Mouse (Mus musculus) stomach, embryonic 15.5 days (tissue): Measurements from ENCODE around the gene Akt1. TPM values are rescaled to one million over a fixed set of nuclear protein-coding genes. Genes with fewer than 3 reads are reported as not detected.

Experiments used
- ATAC-seq: fragments of 200-750 bp; cut with Nextera tagmentation; 2 replicates; pipeline ENCODE4 v1.8.0; 2017; ENCODE audit warnings: low read depth, moderate number of reproducible peaks, moderate TSS enrichment; ENCODE audit not compliant: insufficient read depth, low FRiP score
- H3K27ac ChIP-seq: fragments of 300-500 bp; sonication (generic); 2 replicates; pipeline ENCODE4 v1.5.1; 2015; ENCODE audit warnings: mild to moderate bottlenecking, inconsistent platforms
- H3K27me3 ChIP-seq: fragments of 300-500 bp; sonication (generic); replicated peaks from 2 replicates; pipeline ENCODE4 v1.6.1; 2015; ENCODE audit warnings: inconsistent platforms
- H3K36me3 ChIP-seq: fragments of 300-500 bp; sonication (generic); 2 replicates; pipeline ENCODE4 v1.6.1; 2015; ENCODE audit warnings: inconsistent platforms
- H3K4me1 ChIP-seq: fragments of 300-500 bp; sonication (generic); 2 replicates; pipeline ENCODE4 v1.6.1; 2015; ENCODE audit warnings: inconsistent platforms
- H3K4me2 ChIP-seq: fragments of 300-500 bp; sonication (generic); 2 replicates; pipeline ENCODE4 v1.6.1; 2015; ENCODE audit warnings: mild to moderate bottlenecking, inconsistent platforms
- H3K4me3 ChIP-seq: fragments of 300-500 bp; sonication (generic); replicated peaks from 2 replicates; pipeline ENCODE4 v1.5.1; 2015; ENCODE audit warnings: inconsistent platforms
- H3K9ac ChIP-seq: fragments of 300-500 bp; sonication (generic); 2 replicates; pipeline ENCODE4 v1.6.1; 2015; ENCODE audit warnings: inconsistent platforms
- H3K9me3 ChIP-seq: fragments of 300-500 bp; sonication (generic); 2 replicates; pipeline ENCODE4 v1.6.1; 2016; ENCODE audit warnings: inconsistent platforms
- WGBS: fragments of 180-500 bp; shearing (Covaris S2); methylation state at CpG from one replicate; pipeline ENCODE4 v1.1.7; 2015; 5-methylcytosine and 5-hydroxymethylcytosine counted together
- polyA plus RNA-seq: library from polyadenylated mRNA; unstranded; fragments of >200 nt; fragmentation: Nextera tagmentation; extraction: Ambion mirVana; gene quantifications from 2 replicates; pipeline ENCODE4 v1.2.1, GENCODE M21; 2015

The Akt1 gene
- polyA plus RNA-seq, 1 experiment from 2014 or later, result 161 TPM

GRCm38 (mm10) chr12:112632084-112632777, 42.5 kb downstream of the Akt1 start:
- H3K9ac ChIP-seq, result no peak overlapping the region
- no peak overlapping the region for H3K4me3 ChIP-seq
- H3K36me3 ChIP-seq, result no peaks in the 10 kb centered on the region
- no peak overlapping the region for H3K4me2 ChIP-seq
- H3K9me3 ChIP-seq, result no peaks in the 10 kb centered on the region
- peaks cover 28% of the 10 kb centered on the region for H3K4me1 ChIP-seq
- H3K27ac ChIP-seq, result peak overlapping the region; percentile 57; the same call in 1 of the 2 replicates
- no peaks in the 10 kb centered on the region for H3K27me3 ChIP-seq
- no peak for ATAC-seq
- WGBS, result 54% methylated on average over 11 of the region's 11 CpGs

- H3K4me2 ChIP-seq, result no peak overlapping the region
- no peak for ATAC-seq
- WGBS, result 26% methylated on average over 1 of the region's 1 CpGs
- no peaks in the 10 kb centered on the region for H3K27me3 ChIP-seq
- H3K9ac ChIP-seq, result no peak overlapping the region
- peaks cover 35% of the 10 kb centered on the region for H3K4me1 ChIP-seq
- no peaks in the 10 kb centered on the region for H3K9me3 ChIP-seq
- H3K4me3 ChIP-seq, result no peak overlapping the region
- peak overlapping the region; percentile 57; the same call in 1 of the 2 replicates for H3K27ac ChIP-seq
- no peaks in the 10 kb centered on the region for H3K36me3 ChIP-seq
Measured at GRCm38 (mm10) chr12:112631472-112631871, 43.2 kb downstream of the Akt1 start.

DNA sequence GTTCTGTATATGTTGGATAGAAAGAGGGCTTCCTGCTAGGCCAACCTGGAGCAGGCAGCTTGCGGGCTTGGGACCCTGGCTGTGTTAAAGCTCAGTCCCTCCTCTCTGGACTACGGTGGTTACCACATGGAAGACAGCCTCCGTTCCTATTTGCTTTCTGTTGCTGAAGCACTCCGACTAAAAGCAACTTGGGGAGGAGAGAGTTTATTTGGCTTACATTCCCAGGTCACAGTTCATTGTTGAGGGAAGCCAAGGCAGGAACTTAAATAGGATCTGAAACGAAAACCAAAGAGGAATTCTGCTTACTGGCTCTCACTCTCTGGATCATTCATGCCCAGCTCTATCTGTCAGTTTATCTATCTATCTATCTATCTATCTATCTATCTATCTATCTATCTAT, 43.9 kb downstream of the Akt1 start:
- H3K36me3 ChIP-seq, result no peaks in the 10 kb centered on the region
- no peak for ATAC-seq
- H3K27ac ChIP-seq, result no peak overlapping the region; the same call in 1 of the 2 replicates
- H3K9ac ChIP-seq, result no peak overlapping the region
- H3K4me1 ChIP-seq, result peaks cover 37% of the 10 kb centered on the region
- H3K27me3 ChIP-seq, result no peaks in the 10 kb centered on the region
- H3K4me2 ChIP-seq, result no peak overlapping the region
- no peak overlapping the region for H3K4me3 ChIP-seq
- no peaks in the 10 kb centered on the region for H3K9me3 ChIP-seq
- WGBS, result 54% methylated on average over 5 of the region's 5 CpGs

DNA sequence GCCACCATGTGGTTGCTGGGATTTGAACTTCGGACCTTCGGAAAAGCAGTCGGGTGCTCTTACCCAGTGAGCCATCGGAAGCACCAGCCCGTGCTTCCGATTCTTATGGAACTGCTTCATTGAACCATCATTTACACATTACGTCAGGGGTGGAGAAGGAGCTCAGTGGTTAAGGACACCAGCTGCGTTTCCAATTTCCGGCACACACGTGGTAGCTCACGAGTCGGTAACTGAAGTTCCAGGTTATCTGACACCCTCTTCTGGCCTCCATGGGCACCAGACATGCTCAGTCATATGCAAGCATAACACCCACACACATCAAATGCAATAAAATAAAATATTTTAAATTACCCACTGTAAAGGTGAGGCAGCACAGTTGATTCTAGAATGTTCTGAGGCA, 44.7 kb downstream of the Akt1 start:
- 93% methylated on average over 12 of the region's 12 CpGs for WGBS

DNA sequence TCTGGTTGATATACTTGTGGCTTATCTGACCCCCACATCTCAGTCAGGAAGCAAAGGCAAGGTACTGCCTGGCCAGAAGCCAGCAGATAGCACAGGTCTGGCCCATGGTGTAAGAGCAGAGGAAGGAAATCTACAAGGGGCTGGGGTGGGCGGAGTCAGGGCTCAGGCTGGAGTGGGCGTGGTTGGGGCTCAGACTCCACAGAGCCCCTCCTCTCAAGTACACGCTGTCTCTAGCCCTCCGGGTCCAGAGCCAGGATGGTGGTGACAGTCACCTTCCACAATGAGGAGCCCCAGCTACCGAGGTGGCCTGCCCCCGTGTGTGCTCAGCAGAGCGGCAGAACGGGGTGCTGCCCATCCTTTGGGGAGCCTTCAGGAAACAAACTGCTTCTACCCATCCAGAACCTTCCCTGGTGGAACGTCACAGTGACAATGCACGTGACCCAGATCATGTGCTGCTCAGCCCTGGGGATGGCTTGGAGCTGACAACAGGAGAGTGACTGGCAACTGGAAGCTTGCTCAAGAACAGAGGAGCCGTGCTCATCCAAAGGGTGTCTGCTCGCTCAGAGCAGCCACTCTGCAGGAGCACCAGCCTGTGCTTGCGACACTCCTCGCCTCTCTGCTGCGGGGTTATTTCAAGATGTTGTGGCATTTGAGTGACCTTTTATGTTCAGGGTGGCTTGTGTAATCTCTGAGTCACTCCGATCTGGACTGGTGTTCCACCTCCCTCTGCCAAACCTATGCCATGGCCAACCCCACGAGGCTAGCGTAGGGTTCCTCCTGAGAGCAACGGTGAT, 45.6 kb downstream of the Akt1 start:
- Histone ChIP-seq H3K4me3 (no peak overlapping the region; the same call in 1 of the 2 replicates), H3K4me2 (peak overlapping the region; percentile 52), H3K9me3 (no peaks in the 10 kb centered on the region), H3K9ac (no peak overlapping the region), H3K27ac (0 out of 2 replicates have a peak overlapping the region, but pooled peaks have one; percentile 0), H3K4me1 (peaks cover 32% of the 10 kb centered on the region), H3K27me3 (no peaks in the 10 kb centered on the region), H3K36me3 (no peaks in the 10 kb centered on the region)
- peak; percentile 72 for ATAC-seq
- 29% methylated on average over 19 of the region's 19 CpGs for WGBS

More for the DNA sequence above, 44.7 kb downstream of the Akt1 start:
- no peak overlapping the region; the same call in 1 of the 2 replicates for H3K27ac ChIP-seq
- H3K27me3 ChIP-seq, result no peaks in the 10 kb centered on the region
- ATAC-seq, result no peak
- H3K4me2 ChIP-seq, result no peak overlapping the region
- H3K36me3 ChIP-seq, result no peaks in the 10 kb centered on the region
- H3K4me1 ChIP-seq, result peaks cover 37% of the 10 kb centered on the region
- no peak overlapping the region for H3K9ac ChIP-seq
- no peaks in the 10 kb centered on the region for H3K9me3 ChIP-seq
- no peak overlapping the region for H3K4me3 ChIP-seq

DNA sequence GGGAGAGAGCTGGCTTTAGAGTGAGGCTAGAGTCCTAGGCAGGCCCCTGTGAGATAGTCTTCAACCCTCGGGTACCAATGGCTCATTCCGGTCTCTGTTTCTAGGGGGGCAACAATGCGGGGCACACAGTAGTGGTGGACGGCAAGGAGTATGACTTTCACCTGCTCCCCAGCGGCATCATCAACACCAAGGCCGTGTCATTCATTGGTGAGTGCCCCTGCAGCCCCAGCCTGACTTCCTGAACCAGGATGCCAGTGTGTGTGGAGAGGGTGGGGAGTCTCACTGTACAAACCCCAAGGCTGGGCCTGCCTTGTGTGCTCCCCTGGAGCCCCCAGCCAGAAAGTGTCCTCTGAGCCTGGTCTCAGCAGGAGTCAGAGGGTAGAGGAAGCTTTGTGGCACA, 46.5 kb downstream of the Akt1 start:
- H3K9me3 ChIP-seq, result no peaks in the 10 kb centered on the region
- no peaks in the 10 kb centered on the region for H3K36me3 ChIP-seq
- WGBS, result 80% methylated on average over 6 of the region's 6 CpGs
- H3K27ac ChIP-seq, result 0 out of 2 replicates have a peak overlapping the region, but pooled peaks have one; percentile 0
- H3K27me3 ChIP-seq, result no peaks in the 10 kb centered on the region
- no peak overlapping the region for H3K4me3 ChIP-seq
- peaks cover 27% of the 10 kb centered on the region for H3K4me1 ChIP-seq
- H3K9ac ChIP-seq, result no peak overlapping the region
- ATAC-seq, result no peak
- no peak overlapping the region; the same call in 1 of the 2 replicates for H3K4me2 ChIP-seq

DNA sequence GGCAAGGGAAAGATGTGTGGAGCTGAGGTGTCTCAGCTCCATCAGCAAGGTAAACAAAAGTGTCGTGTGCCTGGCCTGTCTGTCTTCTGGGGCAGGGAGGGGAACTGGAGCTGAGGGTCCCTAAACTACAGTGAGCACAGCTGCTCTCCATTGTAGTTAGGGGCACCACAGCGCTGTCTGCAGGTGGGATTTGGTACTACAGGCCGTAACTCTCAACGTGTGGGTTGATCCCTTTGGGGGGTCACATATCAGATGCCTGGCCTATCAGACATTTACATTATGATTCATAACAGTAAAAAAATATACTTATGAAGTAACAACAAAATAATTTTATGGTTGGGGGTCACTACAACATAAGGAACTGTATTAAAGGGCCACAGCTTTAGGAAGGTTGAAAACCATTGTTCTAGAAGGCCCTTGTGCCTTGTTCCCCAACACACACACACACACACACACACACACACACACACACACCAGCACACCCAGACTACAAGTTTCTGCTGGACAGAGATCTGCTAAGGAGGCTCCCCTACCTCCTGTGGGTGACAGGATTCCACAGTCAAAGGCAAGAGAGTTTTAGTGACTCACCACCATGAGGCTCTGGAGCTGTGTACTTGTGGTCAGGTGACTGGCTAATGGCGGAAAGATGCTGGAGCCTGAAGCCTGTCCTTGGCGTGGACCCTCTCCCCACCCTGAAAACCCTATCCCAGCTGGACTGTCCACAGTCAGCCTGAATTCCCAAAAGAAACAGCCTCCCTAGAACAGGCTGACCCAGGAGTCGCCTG, 47.4 kb downstream of the Akt1 start:
- H3K27ac ChIP-seq, result no peak overlapping the region
- no peaks in the 10 kb centered on the region for H3K36me3 ChIP-seq
- H3K4me3 ChIP-seq, result no peak overlapping the region
- ATAC-seq, result no peak
- H3K27me3 ChIP-seq, result no peaks in the 10 kb centered on the region
- H3K4me2 ChIP-seq, result no peak overlapping the region
- no peaks in the 10 kb centered on the region for H3K9me3 ChIP-seq
- H3K4me1 ChIP-seq, result peaks cover 27% of the 10 kb centered on the region
- H3K9ac ChIP-seq, result no peak overlapping the region
- WGBS, result 65% methylated on average over 7 of the region's 7 CpGs

- Histone ChIP-seq H3K27ac (no peak overlapping the region), H3K27me3 (no peaks in the 10 kb centered on the region), H3K9me3 (no peaks in the 10 kb centered on the region), H3K4me2 (no peak overlapping the region), H3K36me3 (no peaks in the 10 kb centered on the region), H3K4me1 (peaks cover 23% of the 10 kb centered on the region), H3K4me3 (no peak overlapping the region), H3K9ac (no peak overlapping the region)
- 57% methylated on average over 6 of the region's 6 CpGs for WGBS
- ATAC-seq, result no peak
Measured at GRCm38 (mm10) chr12:112626455-112626854, 48.2 kb downstream of the Akt1 start.

GRCm38 (mm10) chr12:112625700-112626099, 49.0 kb downstream of the Akt1 start:
- no peak overlapping the region for H3K4me3 ChIP-seq
- ATAC-seq, result no peak
- H3K36me3 ChIP-seq, result no peaks in the 10 kb centered on the region
- H3K4me1 ChIP-seq, result peaks cover 20% of the 10 kb centered on the region
- no peak overlapping the region for H3K9ac ChIP-seq
- H3K27ac ChIP-seq, result no peak overlapping the region
- H3K4me2 ChIP-seq, result no peak overlapping the region
- H3K9me3 ChIP-seq, result no peaks in the 10 kb centered on the region
- 77% methylated on average over 4 of the region's 4 CpGs for WGBS
- H3K27me3 ChIP-seq, result no peaks in the 10 kb centered on the region; the same call in 1 of the 2 replicates

GRCm38 (mm10) chr12:112623742-112624141, 50.9 kb downstream of the Akt1 start:
- no peaks in the 10 kb centered on the region for H3K9me3 ChIP-seq
- no peak overlapping the region for H3K27ac ChIP-seq
- H3K9ac ChIP-seq, result no peak overlapping the region
- ATAC-seq, result no peak
- H3K36me3 ChIP-seq, result no peaks in the 10 kb centered on the region
- H3K27me3 ChIP-seq, result no peaks in the 10 kb centered on the region; the same call in 1 of the 2 replicates
- WGBS, result 26% methylated on average over 2 of the region's 2 CpGs
- no peak overlapping the region for H3K4me2 ChIP-seq
- peaks cover 21% of the 10 kb centered on the region for H3K4me1 ChIP-seq
- H3K4me3 ChIP-seq, result no peak overlapping the region

DNA sequence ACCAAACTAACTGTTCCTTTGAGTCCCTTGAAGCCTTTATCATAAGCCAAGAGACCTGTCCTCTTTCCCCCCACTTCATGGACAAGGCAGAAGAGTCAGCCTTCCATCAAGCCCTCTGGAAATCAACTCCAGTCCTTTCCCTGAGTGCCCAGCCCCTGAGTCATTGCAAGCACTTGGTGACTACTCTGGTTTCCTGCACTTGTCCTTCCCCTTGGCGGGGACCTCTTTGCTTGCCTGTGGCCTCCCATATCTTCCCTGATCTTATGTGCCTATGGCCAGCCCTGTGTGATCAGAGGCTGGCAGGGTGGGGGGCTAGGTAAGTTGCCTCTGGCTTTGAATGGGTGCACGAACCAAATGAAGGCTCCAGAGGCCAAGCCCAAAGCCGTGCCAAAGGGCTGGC, 52.8 kb downstream of the Akt1 start:
- Histone ChIP-seq H3K4me3 (no peak overlapping the region), H3K27ac (no peak overlapping the region), H3K9ac (no peak overlapping the region), H3K36me3 (no peaks in the 10 kb centered on the region), H3K9me3 (no peaks in the 10 kb centered on the region), H3K4me1 (peaks cover 28% of the 10 kb centered on the region), H3K4me2 (no peak overlapping the region), H3K27me3 (no peaks in the 10 kb centered on the region; the same call in 1 of the 2 replicates)
- no peak for ATAC-seq
- 79% methylated on average over 3 of the region's 3 CpGs for WGBS
